Mouse (Mus musculus): ENCODE results near the gene Lrfn3. TPM values are rescaled to one million over a fixed set of nuclear protein-coding genes. Genes with fewer than 3 reads are reported as not detected.

The Lrfn3 gene
- polyA plus RNA-seq, 1 experiment = not detected

DNA sequence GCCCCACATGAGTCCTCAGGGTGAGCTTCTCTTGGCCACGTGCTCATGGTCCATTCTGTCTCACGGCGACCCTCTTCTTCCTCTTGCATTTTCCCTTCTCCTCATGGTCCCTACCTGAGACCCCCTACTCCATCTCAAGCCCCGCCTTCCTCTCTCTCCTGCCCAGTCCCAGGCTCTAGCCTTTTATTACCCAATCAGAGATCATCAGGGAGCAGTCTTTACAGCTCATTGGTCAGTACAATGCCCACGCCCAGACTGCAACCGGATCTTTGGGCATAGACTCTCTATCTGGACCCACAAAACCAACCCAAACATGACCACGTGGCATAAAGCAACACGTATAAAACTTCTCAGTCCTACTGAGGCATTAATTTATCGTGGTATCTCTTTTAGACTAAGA is 21.5 kb upstream of the Lrfn3 start:
- Histone ChIP-seq H3K9me3 (peaks cover 6% of the 10 kb centered on the region), H3K4me3 (replicated peaks) (no peak overlapping the region), H3K27me3 (replicated peaks) (no peaks in the 10 kb centered on the region), H3K36me3 (replicated peaks; ENCODE audit: low read length) (no peaks in the 10 kb centered on the region), H3K4me1 (peaks cover 28% of the 10 kb centered on the region)
- TF ChIP-seq GATA1 (IDR thresholded peaks at IDR 0.05; ENCODE audit: borderline replicate concordance, low read length) (no peak), FLI1 (IDR thresholded peaks at IDR 0.05; ENCODE audit: low read length) (no peak)

DNA sequence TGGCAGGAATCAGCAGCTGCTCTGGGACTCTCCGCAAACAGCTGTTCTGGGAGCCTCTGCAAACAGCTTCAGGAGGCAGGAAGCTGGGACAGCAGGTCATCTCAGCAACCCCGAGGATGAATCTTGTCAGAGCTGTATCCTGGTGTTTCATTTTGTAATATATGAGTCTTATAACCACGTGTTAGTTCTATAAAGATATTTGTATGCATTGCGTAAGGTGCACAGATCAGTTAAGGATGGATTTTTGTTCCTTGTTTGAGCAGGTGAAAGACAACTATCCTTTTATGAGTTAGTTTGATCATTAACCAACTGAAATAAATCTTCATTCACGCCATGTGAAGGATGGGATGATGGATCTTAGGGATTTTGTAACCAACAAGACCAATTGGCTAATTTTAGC is 17.5 kb upstream of the Lrfn3 start:
- no peak overlapping the region for H3K4me3 ChIP-seq (replicated peaks)
- H3K27me3 ChIP-seq (replicated peaks) = no peaks in the 10 kb centered on the region
- no peaks in the 10 kb centered on the region for H3K36me3 ChIP-seq (replicated peaks; ENCODE audit: low read length)
- TF ChIP-seq GATA1 (IDR thresholded peaks at IDR 0.05; ENCODE audit: borderline replicate concordance, low read length) (no peak), FLI1 (IDR thresholded peaks at IDR 0.05; ENCODE audit: low read length) (no peak)
- H3K4me1 ChIP-seq = peaks cover 31% of the 10 kb centered on the region
- peaks cover 6% of the 10 kb centered on the region for H3K9me3 ChIP-seq

DNA sequence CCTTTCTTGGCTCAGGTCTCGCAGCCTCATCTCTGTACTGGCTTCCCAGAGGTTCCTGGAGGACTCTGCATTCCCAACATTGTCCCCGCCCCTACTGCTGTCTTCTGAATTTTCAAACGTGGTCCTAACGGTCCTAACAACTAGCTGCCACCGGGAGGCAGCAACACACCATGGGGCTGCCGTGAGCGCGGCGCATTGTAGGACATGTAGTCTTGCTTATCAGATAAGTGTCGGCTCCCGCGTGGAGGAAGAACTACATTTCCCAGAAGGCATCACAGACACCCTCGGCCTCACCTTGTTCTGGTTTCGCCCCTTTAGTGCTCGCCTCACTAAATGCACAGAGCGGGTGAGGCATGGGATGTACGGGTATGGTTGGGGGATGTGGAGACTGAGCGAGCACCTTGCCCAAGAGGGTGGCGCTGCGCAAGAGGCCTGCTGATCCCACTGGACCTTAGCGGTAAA is 11.0 kb upstream of the Lrfn3 start:
- no peaks in the 10 kb centered on the region for H3K9me3 ChIP-seq
- H3K4me1 ChIP-seq = peaks cover 13% of the 10 kb centered on the region
- H3K4me3 ChIP-seq (replicated peaks) = peak overlapping the region; percentile 96
- H3K27me3 ChIP-seq (replicated peaks) = peaks cover 24% of the 10 kb centered on the region
- no peaks in the 10 kb centered on the region for H3K36me3 ChIP-seq (replicated peaks; ENCODE audit: low read length)
- TF ChIP-seq FLI1 (IDR thresholded peaks at IDR 0.05; ENCODE audit: low read length) (no peak), GATA1 (IDR thresholded peaks at IDR 0.05; ENCODE audit: borderline replicate concordance, low read length) (peak; percentile 100)

DNA sequence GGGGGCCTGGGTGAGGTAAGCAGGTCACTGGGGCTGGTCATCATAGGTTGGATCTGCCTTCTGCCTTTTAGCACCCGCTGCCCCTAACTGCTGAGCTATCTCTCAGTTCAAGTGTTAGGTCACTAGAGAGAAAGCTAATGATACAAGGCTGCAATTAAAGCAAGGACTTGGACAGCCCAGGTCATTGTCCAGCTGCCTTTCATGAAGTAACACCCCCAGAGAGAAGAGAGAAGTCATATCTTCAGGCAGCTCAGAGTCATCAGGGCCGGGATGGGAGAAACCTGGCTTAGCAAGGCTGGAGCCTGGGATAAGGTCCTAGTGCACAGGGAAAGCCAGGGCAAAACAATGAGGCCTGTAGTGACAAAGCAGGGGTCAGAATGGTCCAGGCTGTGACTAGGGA is 4.9 kb upstream of the Lrfn3 start:
- Histone ChIP-seq H3K4me3 (replicated peaks) (no peak overlapping the region), H3K4me1 (peaks cover 3% of the 10 kb centered on the region; the same call in 1 of the 2 replicates), H3K27me3 (replicated peaks) (peaks cover 70% of the 10 kb centered on the region), H3K9me3 (no peaks in the 10 kb centered on the region), H3K36me3 (replicated peaks; ENCODE audit: low read length) (no peaks in the 10 kb centered on the region)
- TF ChIP-seq GATA1 (IDR thresholded peaks at IDR 0.05; ENCODE audit: borderline replicate concordance, low read length) (no peak), FLI1 (IDR thresholded peaks at IDR 0.05; ENCODE audit: low read length) (no peak)

DNA sequence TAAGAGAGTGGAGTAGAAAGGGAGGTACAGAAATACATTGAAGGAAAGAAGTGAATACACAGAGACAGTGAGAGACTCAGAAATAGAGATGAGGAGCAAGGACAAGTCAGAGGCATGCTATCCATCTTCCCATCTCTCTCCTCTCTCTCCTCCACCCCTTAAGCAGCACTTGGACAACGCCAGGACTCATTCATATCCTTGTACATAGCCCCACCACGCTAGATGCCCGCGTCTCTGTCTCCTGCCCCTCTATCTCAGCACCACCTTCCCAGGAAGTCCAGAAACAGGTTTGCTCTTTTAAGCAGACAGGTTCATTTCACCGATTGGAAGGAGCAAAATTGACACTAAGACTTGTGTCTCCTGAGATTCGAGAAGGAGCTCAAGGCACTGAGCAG is 769 bp upstream of the Lrfn3 start:
- no peaks in the 10 kb centered on the region for H3K36me3 ChIP-seq (replicated peaks; ENCODE audit: low read length)
- TF ChIP-seq GATA1 (IDR thresholded peaks at IDR 0.05; ENCODE audit: borderline replicate concordance, low read length) = no peak
- H3K9me3 ChIP-seq = no peaks in the 10 kb centered on the region
- peaks cover 3% of the 10 kb centered on the region; the same call in 1 of the 2 replicates for H3K4me1 ChIP-seq
- H3K27me3 ChIP-seq (replicated peaks) = peaks cover 83% of the 10 kb centered on the region
- no peak overlapping the region for H3K4me3 ChIP-seq (replicated peaks)

DNA sequence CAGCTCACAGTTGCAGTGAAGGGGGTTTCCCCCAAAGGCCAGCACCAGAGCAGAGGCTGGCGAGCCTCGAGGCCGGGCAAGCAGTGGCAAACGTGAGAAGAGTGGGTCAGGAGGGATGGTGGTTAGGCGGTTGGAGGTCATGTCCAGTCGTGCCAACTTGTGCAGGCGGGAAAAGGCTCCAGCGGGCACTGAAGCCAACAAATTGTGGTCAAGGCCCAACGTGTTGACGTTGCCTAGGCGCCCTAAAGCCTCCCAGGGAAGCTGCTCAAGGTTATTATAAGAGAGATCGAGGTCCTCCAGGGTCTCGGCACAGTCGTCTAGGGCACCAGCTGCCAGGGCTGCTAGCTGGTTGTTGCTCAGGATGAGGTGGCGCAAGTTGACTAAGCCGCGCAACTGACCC is 2.5 kb downstream of the Lrfn3 start:
- Histone ChIP-seq H3K9me3 (no peaks in the 10 kb centered on the region), H3K4me3 (replicated peaks) (no peak overlapping the region), H3K4me1 (no peaks in the 10 kb centered on the region), H3K36me3 (replicated peaks; ENCODE audit: low read length) (no peaks in the 10 kb centered on the region), H3K27me3 (replicated peaks) (peaks cover 89% of the 10 kb centered on the region)
- TF ChIP-seq GATA1 (IDR thresholded peaks at IDR 0.05; ENCODE audit: borderline replicate concordance, low read length) = no peak
- TF ChIP-seq FLI1 (IDR thresholded peaks at IDR 0.05; ENCODE audit: low read length) = no peak

DNA sequence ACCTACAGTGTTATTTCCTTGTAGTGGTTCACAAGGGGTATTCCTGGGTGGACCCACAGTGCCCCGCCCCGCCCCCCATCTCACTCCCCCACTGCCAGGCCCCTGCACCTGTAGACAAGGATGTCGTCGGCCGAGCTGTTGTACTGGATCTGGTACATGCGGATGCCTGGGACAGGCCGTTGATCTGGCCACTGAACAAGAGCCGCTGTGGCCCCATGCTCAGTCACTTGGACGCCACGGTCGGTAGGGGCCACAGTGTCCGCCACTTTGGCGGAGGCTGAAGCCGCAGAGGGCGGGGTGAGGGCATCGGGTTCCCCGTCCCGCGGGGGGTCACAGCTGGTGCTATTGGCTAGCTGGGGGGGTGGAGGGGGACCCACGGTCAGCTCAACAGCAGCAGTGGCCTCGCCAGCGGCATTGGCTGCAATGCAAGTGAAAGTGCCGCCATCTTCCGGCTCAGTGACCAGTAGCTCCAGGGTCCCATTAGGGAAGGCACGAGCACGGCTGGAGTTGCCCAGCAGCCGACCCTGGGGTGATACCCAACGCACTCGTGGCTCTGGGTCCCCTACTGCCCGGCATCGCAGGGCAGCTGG is 3.2 kb downstream of the Lrfn3 start:
- Histone ChIP-seq H3K4me1 (no peaks in the 10 kb centered on the region), H3K36me3 (replicated peaks; ENCODE audit: low read length) (no peaks in the 10 kb centered on the region), H3K4me3 (replicated peaks) (no peak overlapping the region), H3K27me3 (replicated peaks) (peaks cover 90% of the 10 kb centered on the region), H3K9me3 (no peaks in the 10 kb centered on the region)
- no peak for TF ChIP-seq GATA1 (IDR thresholded peaks at IDR 0.05; ENCODE audit: borderline replicate concordance, low read length)
- TF ChIP-seq FLI1 (IDR thresholded peaks at IDR 0.05; ENCODE audit: low read length) = no peak

DNA sequence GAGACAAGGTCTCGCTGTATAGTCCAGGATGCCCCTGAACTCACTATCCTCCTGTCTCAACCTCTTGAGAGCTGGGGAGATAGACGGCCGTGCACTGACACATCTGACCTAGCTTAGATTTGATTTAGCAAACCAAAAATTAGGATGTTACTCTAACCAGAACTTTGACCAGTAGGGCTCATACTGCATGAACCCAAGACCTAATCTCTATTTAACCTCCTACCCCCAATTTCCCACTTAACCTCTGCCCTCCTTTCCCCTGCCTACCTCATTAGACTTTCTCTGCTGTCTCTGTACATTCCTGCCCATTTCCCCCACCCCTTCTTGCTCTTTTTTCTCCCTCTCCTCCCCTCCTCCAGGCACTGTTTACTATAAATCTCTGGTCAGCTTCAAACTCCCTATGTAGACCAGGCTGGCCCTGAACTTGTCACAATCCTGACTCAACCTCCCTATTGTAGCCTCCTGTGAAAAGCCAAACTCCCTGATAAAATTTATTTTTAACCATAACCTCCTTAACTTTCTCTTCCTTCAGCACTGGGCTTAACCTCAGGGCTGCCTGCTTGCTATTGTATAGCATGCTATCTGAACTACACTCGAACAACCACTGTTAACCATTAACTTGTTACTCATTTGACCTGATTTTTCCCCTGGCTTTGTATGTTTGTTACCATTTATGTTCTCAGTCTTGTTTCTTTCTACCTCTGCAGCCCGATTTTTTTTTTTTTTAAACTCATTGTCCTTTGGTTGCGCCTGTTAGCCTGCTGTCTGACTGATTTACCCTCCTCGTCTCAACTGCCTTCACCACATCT is 4.0 kb downstream of the Lrfn3 start:
- no peaks in the 10 kb centered on the region for H3K36me3 ChIP-seq (replicated peaks; ENCODE audit: low read length)
- H3K4me3 ChIP-seq (replicated peaks) = no peak overlapping the region
- TF ChIP-seq GATA1 (IDR thresholded peaks at IDR 0.05; ENCODE audit: borderline replicate concordance, low read length) (no peak), FLI1 (IDR thresholded peaks at IDR 0.05; ENCODE audit: low read length) (no peak)
- no peaks in the 10 kb centered on the region for H3K4me1 ChIP-seq
- peaks cover 88% of the 10 kb centered on the region for H3K27me3 ChIP-seq (replicated peaks)
- no peaks in the 10 kb centered on the region for H3K9me3 ChIP-seq

DNA sequence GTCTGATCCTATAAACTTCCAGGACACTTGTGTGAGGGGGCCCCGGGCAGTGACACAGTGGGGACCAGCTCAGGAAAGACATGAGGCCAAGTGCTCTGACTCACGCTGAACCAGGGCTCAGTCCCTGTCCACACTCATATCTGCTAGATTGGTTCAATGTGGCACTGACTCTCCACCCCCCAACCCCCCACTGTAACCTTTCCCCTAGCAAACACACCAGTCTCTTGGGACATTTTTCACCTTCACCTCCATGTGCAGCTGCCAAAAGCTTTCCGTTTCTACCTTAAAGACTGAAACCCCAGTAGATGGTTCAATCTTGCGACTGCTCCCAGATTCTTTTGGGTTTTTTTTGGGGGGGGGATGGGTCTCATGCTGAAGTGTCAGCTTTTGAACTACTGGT is 8.5 kb downstream of the Lrfn3 start:
- Histone ChIP-seq H3K27me3 (replicated peaks) (peaks cover 87% of the 10 kb centered on the region), H3K36me3 (replicated peaks; ENCODE audit: low read length) (no peaks in the 10 kb centered on the region), H3K4me3 (replicated peaks) (no peak overlapping the region), H3K4me1 (no peaks in the 10 kb centered on the region), H3K9me3 (no peaks in the 10 kb centered on the region)
- TF ChIP-seq GATA1 (IDR thresholded peaks at IDR 0.05; ENCODE audit: borderline replicate concordance, low read length) (no peak), FLI1 (IDR thresholded peaks at IDR 0.05; ENCODE audit: low read length) (no peak)

DNA sequence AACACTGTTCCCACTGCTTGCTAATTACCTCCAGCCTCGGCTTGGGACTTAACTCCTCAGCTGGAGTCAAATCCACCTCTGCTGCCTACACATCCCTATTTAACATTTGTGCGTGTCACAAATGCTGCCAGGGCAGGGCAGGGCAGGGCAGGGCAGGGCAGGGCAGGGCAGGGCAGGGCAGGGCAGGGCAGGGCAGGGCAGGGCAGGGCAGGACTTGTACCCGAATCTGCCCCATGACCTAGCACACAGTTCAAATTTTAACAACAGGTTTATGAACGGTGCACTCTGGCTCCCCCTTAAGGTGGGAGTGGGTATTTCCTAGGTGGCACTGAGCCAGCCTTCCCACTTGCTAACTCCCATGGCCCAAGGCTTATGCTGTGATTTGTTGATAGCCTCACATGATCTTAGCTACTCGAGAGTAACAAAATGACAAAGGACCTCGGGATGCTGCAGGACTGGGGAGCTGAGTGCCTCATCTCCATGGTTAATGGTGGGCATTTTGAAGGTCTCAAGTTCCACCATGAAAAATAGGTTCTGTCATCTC is 9.2 kb downstream of the Lrfn3 start:
- TF ChIP-seq FLI1 (IDR thresholded peaks at IDR 0.05; ENCODE audit: low read length) (no peak), GATA1 (IDR thresholded peaks at IDR 0.05; ENCODE audit: borderline replicate concordance, low read length) (no peak)
- no peaks in the 10 kb centered on the region for H3K9me3 ChIP-seq
- H3K27me3 ChIP-seq (replicated peaks) = peaks cover 90% of the 10 kb centered on the region
- peaks cover 2% of the 10 kb centered on the region; the same call in 1 of the 2 replicates for H3K4me1 ChIP-seq
- no peak overlapping the region for H3K4me3 ChIP-seq (replicated peaks)
- no peaks in the 10 kb centered on the region for H3K36me3 ChIP-seq (replicated peaks; ENCODE audit: low read length)
